Mouse (Mus musculus) liver, embryonic 11.5 days (tissue): ENCODE results near the gene Scn10a. TPM values are rescaled to one million over a fixed set of nuclear protein-coding genes. Genes with fewer than 3 reads are reported as not detected.

Source experiments
- ATAC-seq: fragments of 200-750 bp; cut with Nextera tagmentation; replicated peaks from 2 replicates; pipeline ENCODE4 v1.8.0; 2017; ENCODE audit warnings: moderate number of reproducible peaks, mild to moderate bottlenecking, moderate TSS enrichment, moderate library complexity; ENCODE audit not compliant: low FRiP score
- DNase-seq: peaks from one replicate; pipeline ENCODE4 v3.0.0-alpha.2; 2017; ENCODE audit warnings: low spot score
- H3K27ac ChIP-seq: fragments of 300-500 bp; sonication (generic); 2 replicates; pipeline ENCODE4 v1.5.1; 2014; ENCODE audit warnings: mild to moderate bottlenecking, low read depth, low read length, control low read depth
- H3K27me3 ChIP-seq: fragments of 300-500 bp; sonication (generic); replicated peaks from 2 replicates; pipeline ENCODE4 v1.6.1; 2014; ENCODE audit warnings: low read length, mixed read lengths; ENCODE audit not compliant: control insufficient read depth, insufficient read depth
- H3K36me3 ChIP-seq: fragments of 300-500 bp; sonication (generic); 2 replicates; pipeline ENCODE4 v1.6.1; 2014; ENCODE audit warnings: mild to moderate bottlenecking, low read length, moderate library complexity, mixed read lengths; ENCODE audit not compliant: control insufficient read depth, insufficient read depth
- H3K4me1 ChIP-seq: fragments of 300-500 bp; sonication (generic); replicated peaks from 2 replicates; pipeline ENCODE4 v1.6.1; 2014; ENCODE audit warnings: low read length, mixed read lengths; ENCODE audit not compliant: control insufficient read depth, insufficient read depth
- H3K4me2 ChIP-seq: fragments of 300-500 bp; sonication (generic); 2 replicates; pipeline ENCODE4 v1.6.1; 2014; ENCODE audit warnings: mild to moderate bottlenecking, control low read depth, moderate library complexity
- H3K4me3 ChIP-seq: fragments of 300-500 bp; sonication (generic); 2 replicates; pipeline ENCODE4 v1.5.1; 2014; ENCODE audit warnings: low read depth, low read length, control low read depth
- H3K9ac ChIP-seq: fragments of 300-500 bp; sonication (generic); 2 replicates; pipeline ENCODE4 v1.6.1; 2014; ENCODE audit warnings: low read depth, low read length, control low read depth
- H3K9me3 ChIP-seq: fragments of 300-500 bp; sonication (generic); 2 replicates; pipeline ENCODE4 v1.6.1; 2016; ENCODE audit warnings: low read length, inconsistent platforms, mixed read lengths; ENCODE audit not compliant: control insufficient read depth
- WGBS: fragments of 180-500 bp; shearing (Covaris S2); extraction: QIAGEN DNeasy Blood & Tissue Kit; methylation state at CpG from one replicate; pipeline ENCODE4 v1.1.7; 2014; 5-methylcytosine and 5-hydroxymethylcytosine counted together
- polyA plus RNA-seq: library from polyadenylated mRNA; unstranded; fragments of >200 nt; fragmentation: Nextera tagmentation; extraction: Ambion mirVana; gene quantifications from 2 replicates; pipeline ENCODE4 v1.2.1, GENCODE M21; 2014

The Scn10a gene
- polyA plus RNA-seq, 1 experiment from 2014 or later, result 0.15 TPM

- Histone ChIP-seq H3K9ac (no peak overlapping the region), H3K36me3 (no peaks in the 10 kb centered on the region), H3K4me2 (no peak overlapping the region), H3K9me3 (no peaks in the 10 kb centered on the region), H3K27ac (no peak overlapping the region), H3K27me3 (peaks cover 7% of the 10 kb centered on the region; the same call in 1 of the 2 replicates), H3K4me3 (no peak overlapping the region), H3K4me1 (peaks cover 4% of the 10 kb centered on the region; the same call in 1 of the 2 replicates)
- ATAC-seq, result no peak
- peak; percentile 36 for DNase-seq
- 28% methylated on average over 15 of the region's 15 CpGs for WGBS
Observed at GRCm38 (mm10) chr9:119631899-119632533, 87.1 kb downstream of the Scn10a start.

GRCm38 (mm10) chr9:119631393-119631898, 87.7 kb downstream of the Scn10a start:
- Histone ChIP-seq H3K4me3 (no peak overlapping the region), H3K4me1 (peaks cover 4% of the 10 kb centered on the region; the same call in 1 of the 2 replicates), H3K9ac (no peak overlapping the region), H3K9me3 (no peaks in the 10 kb centered on the region), H3K4me2 (no peak overlapping the region), H3K27me3 (peaks cover 7% of the 10 kb centered on the region; the same call in 1 of the 2 replicates), H3K27ac (no peak overlapping the region), H3K36me3 (no peaks in the 10 kb centered on the region)
- no peak for ATAC-seq
- DNase-seq, result no peak
- 71% methylated on average over 13 of the region's 13 CpGs for WGBS

- Histone ChIP-seq H3K4me2 (no peak overlapping the region), H3K4me1 (peaks cover 4% of the 10 kb centered on the region; the same call in 1 of the 2 replicates), H3K36me3 (no peaks in the 10 kb centered on the region), H3K9me3 (no peaks in the 10 kb centered on the region), H3K9ac (no peak overlapping the region), H3K27ac (no peak overlapping the region), H3K4me3 (no peak overlapping the region), H3K27me3 (peaks cover 3% of the 10 kb centered on the region; the same call in 1 of the 2 replicates)
- 42% methylated on average over 8 of the region's 8 CpGs for WGBS
- DNase-seq, result no peak
- ATAC-seq, result no peak
Observed at GRCm38 (mm10) chr9:119628690-119629268, 90.3 kb downstream of the Scn10a start.

GRCm38 (mm10) chr9:119627227-119627626, 91.9 kb downstream of the Scn10a start:
- Histone ChIP-seq H3K9ac (no peak overlapping the region), H3K4me2 (no peak overlapping the region), H3K27ac (no peak overlapping the region), H3K27me3 (peaks cover 3% of the 10 kb centered on the region; the same call in 1 of the 2 replicates), H3K4me1 (peaks cover 4% of the 10 kb centered on the region; the same call in 1 of the 2 replicates), H3K36me3 (no peaks in the 10 kb centered on the region), H3K9me3 (no peaks in the 10 kb centered on the region), H3K4me3 (no peak overlapping the region)
- ATAC-seq (no peak), DNase-seq (no peak)
- WGBS, result 74% methylated on average over 6 of the region's 6 CpGs

- Histone ChIP-seq H3K9ac (no peak overlapping the region), H3K27ac (no peak overlapping the region), H3K9me3 (no peaks in the 10 kb centered on the region), H3K4me2 (no peak overlapping the region), H3K4me3 (no peak overlapping the region), H3K4me1 (no peaks in the 10 kb centered on the region), H3K36me3 (no peaks in the 10 kb centered on the region), H3K27me3 (no peaks in the 10 kb centered on the region)
- DNase-seq, result no peak
- WGBS, result 58% methylated on average over 4 of the region's 4 CpGs
- ATAC-seq, result no peak
Observed at GRCm38 (mm10) chr9:119624151-119624550, 95.0 kb downstream of the Scn10a start.

GRCm38 (mm10) chr9:119614798-119615197, 104.3 kb downstream of the Scn10a start:
- Histone ChIP-seq H3K27ac (no peak overlapping the region), H3K9ac (no peak overlapping the region), H3K27me3 (no peaks in the 10 kb centered on the region), H3K9me3 (no peaks in the 10 kb centered on the region), H3K4me3 (no peak overlapping the region), H3K4me1 (no peaks in the 10 kb centered on the region), H3K36me3 (no peaks in the 10 kb centered on the region), H3K4me2 (no peak overlapping the region)
- ATAC-seq, result no peak
- 69% methylated on average over 6 of the region's 6 CpGs for WGBS
- no peak for DNase-seq

GRCm38 (mm10) chr9:119610563-119611166, 108.5 kb downstream of the Scn10a start:
- ATAC-seq, result no peak
- no peaks in the 10 kb centered on the region for H3K27me3 ChIP-seq
- H3K4me1 ChIP-seq, result no peaks in the 10 kb centered on the region
- no peak for DNase-seq
- no peaks in the 10 kb centered on the region for H3K9me3 ChIP-seq
- no peak overlapping the region for H3K4me3 ChIP-seq
- no peak overlapping the region for H3K27ac ChIP-seq
- WGBS, result 82% methylated on average over 7 of the region's 7 CpGs
- H3K9ac ChIP-seq, result no peak overlapping the region
- H3K36me3 ChIP-seq, result no peaks in the 10 kb centered on the region
- H3K4me2 ChIP-seq, result no peak overlapping the region

- no peak for DNase-seq
Observed at GRCm38 (mm10) chr9:119606906-119607305, 112.2 kb downstream of the Scn10a start.

More at GRCm38 (mm10) chr9:119606906-119607305, 112.2 kb downstream of the Scn10a start:
- no peak overlapping the region for H3K9ac ChIP-seq
- 90% methylated on average over 5 of the region's 5 CpGs for WGBS
- no peaks in the 10 kb centered on the region for H3K36me3 ChIP-seq
- no peak overlapping the region for H3K4me3 ChIP-seq
- H3K4me2 ChIP-seq, result no peak overlapping the region
- ATAC-seq, result no peak
- H3K9me3 ChIP-seq, result no peaks in the 10 kb centered on the region
- no peaks in the 10 kb centered on the region for H3K27me3 ChIP-seq
- no peaks in the 10 kb centered on the region for H3K4me1 ChIP-seq
- no peak overlapping the region for H3K27ac ChIP-seq
